Mouse (Mus musculus) erythroblast, embryonic 14.5 days (primary cell): ENCODE results near the gene Supt3. TPM values are rescaled to one million over a fixed set of nuclear protein-coding genes. Genes with fewer than 3 reads are reported as not detected.

Source experiments
- H3K27me3 ChIP-seq: 2 replicates; pipeline ENCODE4 v1.6.1; 2012; ENCODE audit warnings: inconsistent platforms; ENCODE audit not compliant: control insufficient read depth
- H3K36me3 ChIP-seq: 2 replicates; pipeline ENCODE4 v1.6.1; 2012; ENCODE audit warnings: mild to moderate bottlenecking, inconsistent platforms; ENCODE audit not compliant: control insufficient read depth
- H3K4me1 ChIP-seq: 2 replicates; pipeline ENCODE4 v1.6.1; 2012; ENCODE audit warnings: inconsistent platforms; ENCODE audit not compliant: control insufficient read depth
- H3K4me3 ChIP-seq: replicated peaks from 2 replicates; pipeline ENCODE3; 2012; ENCODE audit warnings: moderate library complexity, mild to moderate bottlenecking, inconsistent platforms
- H3K9me3 ChIP-seq: 2 replicates; pipeline ENCODE4 v1.6.1; 2012; ENCODE audit warnings: low read length, inconsistent platforms, mixed read lengths; ENCODE audit not compliant: control insufficient read depth
- GATA1 ChIP-seq: IDR thresholded peaks from 2 replicates; pipeline ENCODE4 v1.6.1; 2012; ENCODE audit warnings: low read length, inconsistent platforms, mixed read lengths
- TAL1 ChIP-seq: IDR thresholded peaks from 3 replicates; pipeline ENCODE4 v1.6.1; 2012; ENCODE audit warnings: low read length, inconsistent platforms, mixed read lengths
- polyA plus RNA-seq: library from polyadenylated mRNA; stranded (reverse); fragments of >175 nt; gene quantifications from 2 replicates; pipeline ENCODE4 v1.2.3, GENCODE M21; 2012

Gene Supt3
- polyA plus RNA-seq, 1 experiment: 0.62 TPM

DNA sequence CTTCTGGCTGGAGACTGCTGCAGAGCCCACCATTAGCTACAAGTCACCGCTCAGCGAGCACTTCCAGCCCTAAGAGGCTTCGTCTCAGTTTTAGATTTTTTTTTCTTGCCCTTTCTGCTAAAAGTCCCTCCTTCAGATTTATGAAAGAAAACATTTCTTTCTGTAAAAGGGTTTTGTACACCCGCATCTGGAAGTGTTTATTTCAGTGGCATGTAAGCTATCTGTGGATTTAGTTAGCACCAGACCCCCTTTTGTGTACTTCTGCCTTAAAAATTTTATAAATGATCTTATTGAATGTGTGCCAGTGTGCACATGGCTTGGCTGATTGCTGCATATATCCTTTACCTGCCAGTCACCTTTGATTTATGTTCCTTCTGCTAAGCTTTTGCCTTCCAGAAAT lies 277.6 kb downstream of the Supt3 start:
- H3K36me3 ChIP-seq: no peaks in the 10 kb centered on the region
- H3K27me3 ChIP-seq: no peaks in the 10 kb centered on the region
- no peak overlapping the region for H3K4me3 ChIP-seq
- TF ChIP-seq TAL1 (no peak), GATA1 (no peak)
- H3K4me1 ChIP-seq: no peaks in the 10 kb centered on the region
- H3K9me3 ChIP-seq: no peaks in the 10 kb centered on the region

DNA sequence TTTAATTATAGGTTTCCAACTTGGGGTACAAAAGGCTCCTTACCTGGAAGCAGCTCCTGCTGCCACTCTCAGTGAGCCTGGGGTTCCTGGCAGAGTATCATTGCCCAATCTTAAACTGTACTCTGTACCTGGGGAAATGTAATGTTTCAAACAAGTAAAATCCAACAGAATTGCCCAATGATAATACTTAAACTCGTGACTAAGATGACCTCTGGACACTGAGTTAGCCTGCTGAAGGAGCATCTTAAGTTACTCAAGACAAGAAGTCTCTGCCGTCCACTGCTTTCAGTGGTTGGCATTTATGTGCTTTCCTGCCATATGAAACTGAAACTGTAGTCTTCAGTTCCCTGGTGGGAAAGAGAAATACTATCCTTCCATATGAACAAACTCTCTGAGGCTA lies 279.9 kb downstream of the Supt3 start:
- TF ChIP-seq TAL1 (no peak), GATA1 (no peak)
- Histone ChIP-seq H3K4me3 (no peak overlapping the region), H3K36me3 (no peaks in the 10 kb centered on the region)

DNA sequence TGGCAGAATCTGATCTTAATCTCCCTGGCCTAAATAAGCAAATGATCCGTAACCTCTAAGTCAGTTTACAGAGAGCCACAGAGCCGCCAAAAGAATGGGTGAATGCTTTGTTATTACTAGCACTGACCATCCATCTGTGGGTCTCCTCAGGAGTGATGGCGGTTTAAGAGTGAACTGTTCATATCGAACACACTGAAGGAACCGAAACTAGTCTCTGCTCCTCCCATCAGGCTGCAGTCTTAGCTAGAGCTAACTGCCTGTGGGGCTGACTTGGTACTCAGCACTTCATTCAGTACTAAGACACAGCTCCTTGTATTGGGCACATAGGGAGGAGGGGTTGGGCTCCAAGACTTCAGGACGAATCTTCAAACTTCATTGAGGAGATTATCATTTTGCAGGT lies 280.8 kb downstream of the Supt3 start:
- no peak for TF ChIP-seq TAL1
- TF ChIP-seq GATA1: no peak
- H3K4me3 ChIP-seq: no peak overlapping the region
- H3K4me1 ChIP-seq: no peaks in the 10 kb centered on the region

More for the DNA sequence above, 279.9 kb downstream of the Supt3 start:
- Histone ChIP-seq H3K9me3 (no peaks in the 10 kb centered on the region), H3K4me1 (no peaks in the 10 kb centered on the region), H3K27me3 (no peaks in the 10 kb centered on the region)

DNA sequence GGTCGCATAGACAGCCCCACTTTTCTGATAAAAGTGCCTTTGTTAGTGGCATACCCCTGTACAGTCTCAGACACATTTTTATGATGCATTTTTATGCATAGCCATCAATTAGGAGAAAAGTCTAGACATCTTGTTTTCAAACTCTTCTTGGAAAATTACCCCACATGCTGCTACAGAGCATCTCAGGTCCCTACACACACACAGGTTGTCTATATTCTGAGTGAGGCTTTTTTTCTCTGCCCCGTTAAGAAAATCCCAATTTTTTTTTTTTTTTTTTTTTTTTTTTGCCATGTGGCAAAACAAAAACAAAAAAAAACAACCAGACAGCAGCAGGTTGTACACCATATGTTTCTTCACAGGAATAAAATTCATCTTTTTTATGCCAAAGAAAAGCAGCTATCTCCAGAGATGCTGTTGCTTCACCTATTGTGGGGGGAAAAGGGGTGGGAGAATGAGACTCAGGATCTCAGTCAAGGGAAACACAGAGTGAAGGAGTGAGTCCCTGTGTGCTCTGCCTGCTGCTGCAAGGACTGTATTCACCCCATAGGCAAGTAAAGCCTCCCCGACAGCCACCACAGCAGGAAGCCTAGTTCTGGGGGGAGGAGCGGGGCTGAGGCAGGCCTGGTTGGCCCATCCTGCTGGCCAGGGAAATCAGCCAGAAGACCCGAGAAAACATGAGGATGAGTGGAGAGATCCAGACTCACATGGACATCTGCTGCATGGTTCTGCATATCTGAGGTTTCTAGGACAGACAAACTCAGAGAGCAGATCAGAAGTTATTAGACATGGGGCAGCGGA lies 281.8 kb downstream of the Supt3 start:
- no peak overlapping the region for H3K4me3 ChIP-seq
- H3K27me3 ChIP-seq: no peaks in the 10 kb centered on the region
- no peaks in the 10 kb centered on the region for H3K9me3 ChIP-seq
- no peak for TF ChIP-seq TAL1
- no peak for TF ChIP-seq GATA1
- no peaks in the 10 kb centered on the region for H3K4me1 ChIP-seq
- no peaks in the 10 kb centered on the region for H3K36me3 ChIP-seq

More for the DNA sequence above, 280.8 kb downstream of the Supt3 start:
- Histone ChIP-seq H3K9me3 (no peaks in the 10 kb centered on the region), H3K27me3 (no peaks in the 10 kb centered on the region), H3K36me3 (no peaks in the 10 kb centered on the region)

DNA sequence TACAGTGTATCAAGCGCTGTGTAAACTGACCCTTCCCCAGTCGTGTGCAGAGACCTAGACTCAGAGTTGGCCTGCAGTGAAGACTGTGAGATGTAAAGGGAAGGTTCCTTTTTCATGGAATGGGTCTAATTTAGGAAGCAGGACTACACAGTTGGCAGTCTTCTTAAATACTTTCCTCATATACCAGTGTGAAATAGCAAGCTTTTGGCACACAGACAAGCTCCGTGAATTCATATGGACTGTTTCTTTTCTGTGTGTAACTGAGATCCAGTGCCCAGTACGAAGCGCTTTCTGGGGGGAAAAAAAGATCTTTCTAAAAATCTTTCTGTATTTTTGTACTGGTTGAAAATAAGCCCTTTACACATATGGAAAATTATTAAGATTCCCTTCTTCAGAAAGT lies 286.8 kb downstream of the Supt3 start:
- no peaks in the 10 kb centered on the region for H3K4me1 ChIP-seq
- H3K36me3 ChIP-seq: no peaks in the 10 kb centered on the region
- TF ChIP-seq TAL1 (no peak), GATA1 (no peak)
- H3K9me3 ChIP-seq: no peaks in the 10 kb centered on the region
- H3K4me3 ChIP-seq: no peak overlapping the region
- no peaks in the 10 kb centered on the region for H3K27me3 ChIP-seq

DNA sequence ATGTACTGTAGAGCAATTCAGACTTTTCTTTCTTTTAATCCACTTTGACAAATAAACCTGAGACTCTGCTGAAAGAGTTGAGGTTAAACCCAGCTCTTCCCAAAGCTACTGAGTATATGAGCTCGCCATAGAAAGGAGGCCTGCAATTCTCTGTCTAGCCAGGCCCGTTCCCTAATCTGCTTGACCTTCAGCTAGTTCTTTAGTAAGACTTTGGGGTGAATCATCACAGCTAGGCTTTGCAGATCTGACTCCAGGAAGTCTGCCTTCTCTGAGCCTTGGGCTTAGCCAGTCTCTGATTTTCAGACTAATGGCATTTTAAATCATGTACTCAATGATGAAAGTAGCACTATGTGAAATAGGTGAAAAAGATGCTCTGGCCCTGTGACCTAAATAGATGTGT lies 288.5 kb downstream of the Supt3 start:
- Histone ChIP-seq H3K27me3 (no peaks in the 10 kb centered on the region), H3K4me1 (no peaks in the 10 kb centered on the region), H3K36me3 (no peaks in the 10 kb centered on the region), H3K4me3 (no peak overlapping the region), H3K9me3 (no peaks in the 10 kb centered on the region)
- TF ChIP-seq GATA1 (no peak), TAL1 (no peak)

DNA sequence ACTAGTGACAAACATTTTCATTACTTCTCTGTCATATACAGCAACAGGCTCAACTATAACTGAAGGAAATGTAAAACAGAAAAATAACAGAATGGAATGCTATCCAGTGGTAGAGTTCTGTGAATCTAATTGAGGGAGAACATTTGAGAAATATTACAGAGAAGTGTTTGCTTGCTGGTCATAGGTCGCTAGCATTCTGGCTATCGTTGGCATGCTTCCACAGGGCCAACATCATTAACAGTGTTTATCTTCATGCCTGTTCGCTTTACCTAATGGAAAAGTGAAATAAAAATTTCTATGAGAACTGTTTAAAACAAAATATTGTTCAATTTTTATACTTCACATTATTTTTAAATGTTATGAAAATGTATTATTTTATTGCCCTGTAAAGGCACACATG lies 290.5 kb downstream of the Supt3 start:
- no peak for TF ChIP-seq TAL1
- TF ChIP-seq GATA1: no peak
- Histone ChIP-seq H3K27me3 (no peaks in the 10 kb centered on the region), H3K4me1 (no peaks in the 10 kb centered on the region), H3K9me3 (no peaks in the 10 kb centered on the region), H3K36me3 (no peaks in the 10 kb centered on the region), H3K4me3 (no peak overlapping the region)

DNA sequence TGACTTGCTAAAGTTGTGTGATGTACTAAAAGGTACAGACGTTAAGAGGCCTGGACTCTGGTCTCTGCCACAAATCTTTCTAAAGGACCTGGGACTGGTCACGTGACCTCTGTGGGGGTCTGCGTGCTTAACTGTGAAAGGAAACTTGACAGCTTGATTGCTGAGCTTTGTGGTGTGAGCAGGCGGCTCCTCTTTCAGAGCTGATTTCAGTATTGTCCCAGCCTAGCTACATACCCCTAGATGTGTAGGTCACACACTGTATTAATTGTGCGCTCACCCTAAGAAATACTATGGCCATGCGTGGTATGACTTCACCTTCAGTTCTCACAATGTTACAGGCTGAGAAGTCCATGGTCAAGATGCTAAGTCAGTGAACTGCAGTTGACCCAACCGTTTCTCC lies 291.4 kb downstream of the Supt3 start:
- Histone ChIP-seq H3K4me3 (no peak overlapping the region), H3K36me3 (no peaks in the 10 kb centered on the region), H3K9me3 (no peaks in the 10 kb centered on the region), H3K27me3 (no peaks in the 10 kb centered on the region), H3K4me1 (no peaks in the 10 kb centered on the region)
- TF ChIP-seq GATA1 (no peak), TAL1 (no peak)

DNA sequence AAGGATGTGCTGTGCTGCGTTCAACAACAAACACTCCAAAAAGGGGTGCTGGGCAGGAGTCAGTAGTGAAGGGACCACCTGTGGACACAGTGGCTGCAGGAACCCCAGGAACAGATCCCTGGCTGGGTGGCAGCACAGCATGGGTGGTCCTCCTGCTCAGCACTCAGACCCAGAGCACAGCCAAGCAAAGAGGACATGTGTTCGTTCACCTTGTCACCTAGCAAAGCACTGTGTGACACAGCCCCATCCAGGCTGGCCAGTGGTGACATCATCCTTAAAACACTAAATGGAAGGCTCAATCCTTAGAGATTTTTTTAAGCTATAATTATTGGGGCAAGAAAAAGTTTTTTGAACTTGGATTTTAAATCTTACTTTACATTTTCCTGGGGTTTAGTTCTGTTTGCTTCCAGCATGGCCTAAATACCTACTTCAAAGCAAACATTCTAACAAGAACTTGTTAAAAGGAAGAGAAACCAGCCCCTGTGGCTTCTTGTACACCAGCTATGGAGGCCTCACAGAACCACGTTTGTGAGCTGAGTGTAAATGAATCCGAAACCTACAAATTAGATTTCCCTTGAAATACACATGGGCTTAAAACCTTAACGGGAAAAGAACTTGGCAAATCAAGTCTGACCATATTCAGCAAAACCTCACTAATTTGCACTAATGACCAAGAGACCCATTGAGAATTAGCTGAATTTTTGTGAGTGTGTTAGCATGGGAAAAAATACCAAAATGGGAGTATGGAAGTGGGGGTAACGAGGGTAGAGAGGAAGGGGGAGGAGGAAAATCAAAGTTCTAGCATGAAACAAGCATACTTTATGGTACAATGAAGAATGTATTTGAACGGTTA lies 295.8 kb downstream of the Supt3 start:
- Histone ChIP-seq H3K36me3 (no peaks in the 10 kb centered on the region), H3K4me3 (no peak overlapping the region), H3K4me1 (no peaks in the 10 kb centered on the region), H3K9me3 (no peaks in the 10 kb centered on the region), H3K27me3 (no peaks in the 10 kb centered on the region)
- no peak for TF ChIP-seq TAL1
- no peak for TF ChIP-seq GATA1

DNA sequence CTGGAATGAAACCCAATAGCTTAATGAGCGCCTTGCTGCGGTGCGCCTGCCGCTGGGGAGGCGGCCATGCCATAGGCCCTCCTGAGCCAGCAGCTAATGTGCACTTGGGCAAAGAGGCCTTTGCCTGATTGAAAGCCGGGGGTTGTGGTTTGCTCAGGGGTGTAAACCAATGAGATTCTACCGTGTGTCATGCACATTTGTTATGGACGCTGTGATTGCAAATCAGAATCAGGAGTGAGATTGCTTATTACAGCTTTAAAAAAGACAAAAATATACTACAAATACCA lies 296.3 kb downstream of the Supt3 start:
- H3K9me3 ChIP-seq: no peaks in the 10 kb centered on the region
- H3K36me3 ChIP-seq: no peaks in the 10 kb centered on the region
- H3K4me1 ChIP-seq: no peaks in the 10 kb centered on the region
- H3K4me3 ChIP-seq: no peak overlapping the region
- H3K27me3 ChIP-seq: no peaks in the 10 kb centered on the region
- TF ChIP-seq GATA1: no peak
- no peak for TF ChIP-seq TAL1
